Mouse (Mus musculus) heart, postnatal 0 days (tissue): ENCODE data around the gene Amn1.

ENCODE experiments used
- CTCF ChIP-seq: IDR thresholded peaks from 2 replicates; pipeline ENCODE4 v1.5.1; 2016; ENCODE audit warnings: antibody characterized with exemption, control low read depth, low read depth
- EP300 ChIP-seq: IDR thresholded peaks from 2 replicates; pipeline ENCODE4 v1.6.1; 2016; ENCODE audit warnings: antibody characterized with exemption, low read depth

- TF ChIP-seq CTCF = no peak
- TF ChIP-seq EP300 = no peak
Observed at GRCm38 (mm10) chr6:149148436-149149229, 39.9 kb downstream of the Amn1 start.
